Mouse (Mus musculus): ENCODE results near the gene Nek10.
"Not testable (repeated sequence)": the region's sequence is repeated elsewhere in the genome, so short reads cannot be mapped to it uniquely, and the experiment has no call there.

Nek10 gene

GRCm38 (mm10) chr14:14803115-14803514, at the start of gene Nek10:
Gene Nek10, plus strand, starts transcription at chr14:14803415.
- DNase-seq (ENCODE audit: low spot score) = not testable (repeated sequence)

GRCm38 (mm10) chr14:14781169-14781568, 22.0 kb upstream of the Nek10 start:
- no peak for DNase-seq (ENCODE audit: low spot score)

GRCm38 (mm10) chr14:14784223-14784622, 19.0 kb upstream of the Nek10 start:
- no peak for DNase-seq (ENCODE audit: low spot score)

GRCm38 (mm10) chr14:14786979-14787378, 16.2 kb upstream of the Nek10 start:
- no peak for DNase-seq (ENCODE audit: low spot score)

- no peak for DNase-seq (ENCODE audit: low spot score)
These were observed 13.3 kb upstream of the Nek10 start for GRCm38 (mm10) chr14:14789840-14790470.

- no peak for DNase-seq (ENCODE audit: low spot score)
These were observed 3.4 kb upstream of the Nek10 start for GRCm38 (mm10) chr14:14799861-14800260.

GRCm38 (mm10) chr14:14800332-14800731, 2.9 kb upstream of the Nek10 start:
- no peak for DNase-seq (ENCODE audit: low spot score)

GRCm38 (mm10) chr14:14800810-14801209, 2.4 kb upstream of the Nek10 start:
- DNase-seq (ENCODE audit: low spot score) = no peak

GRCm38 (mm10) chr14:14803921-14804517, 804 bp downstream of the Nek10 start:
- DNase-seq (ENCODE audit: low spot score) = peak; percentile 35

GRCm38 (mm10) chr14:14804518-14805212, 1.4 kb downstream of the Nek10 start:
- no peak for DNase-seq (ENCODE audit: low spot score)

- DNase-seq (ENCODE audit: low spot score) = no peak
These were observed 29.5 kb downstream of the Nek10 start for GRCm38 (mm10) chr14:14832520-14833240.

GRCm38 (mm10) chr14:14833498-14833897, 30.3 kb downstream of the Nek10 start:
- no peak for DNase-seq (ENCODE audit: low spot score)

- no peak for DNase-seq (ENCODE audit: low spot score)
These were observed 31.1 kb downstream of the Nek10 start for GRCm38 (mm10) chr14:14834266-14834665.

- no peak for DNase-seq (ENCODE audit: low spot score)
These were observed 34.4 kb downstream of the Nek10 start for GRCm38 (mm10) chr14:14837627-14838026.

GRCm38 (mm10) chr14:14838109-14838508, 34.9 kb downstream of the Nek10 start:
- no peak for DNase-seq (ENCODE audit: low spot score)

- DNase-seq (ENCODE audit: low spot score) = no peak
These were observed 39.7 kb downstream of the Nek10 start for GRCm38 (mm10) chr14:14842734-14843530.

GRCm38 (mm10) chr14:14852838-14853237, 49.6 kb downstream of the Nek10 start:
- DNase-seq (ENCODE audit: low spot score) = no peak

- DNase-seq (ENCODE audit: low spot score) = no peak
These were observed 57.1 kb downstream of the Nek10 start for GRCm38 (mm10) chr14:14860331-14860730.

GRCm38 (mm10) chr14:14863690-14864356, 60.6 kb downstream of the Nek10 start:
- DNase-seq (ENCODE audit: low spot score) = no peak

- DNase-seq (ENCODE audit: low spot score) = no peak
These were observed 66.0 kb downstream of the Nek10 start for GRCm38 (mm10) chr14:14869239-14869638.

GRCm38 (mm10) chr14:14870059-14870458, 66.8 kb downstream of the Nek10 start:
- DNase-seq (ENCODE audit: low spot score) = no peak

Data from left cerebral cortex, adult 11 months (tissue).